Mouse (Mus musculus): ENCODE data around the gene Cpne7. TPM values are rescaled to one million over a fixed set of nuclear protein-coding genes. Genes with fewer than 3 reads are reported as not detected.
A peak's percentile ranks its signal among the peaks of the same experiment; 100 is the strongest.

Cpne7 gene
- total and polyA plus RNA-seq, 2 experiments, result 0.09 to 0.28 TPM

GRCm38 (mm10) chr8:123103285-123103684, 13.9 kb upstream of the Cpne7 start:
- Histone ChIP-seq H3K4me1 (ENCODE audit: control insufficient read depth, insufficient read depth, low read length) (peaks cover 9% of the 10 kb centered on the region), H3K27ac (replicated peaks; ENCODE audit: insufficient read depth, low read depth, low read length) (0 out of 2 replicates have a peak overlapping the region, but pooled peaks have one; percentile 20), H3K79me2 (ENCODE audit: control insufficient read depth, insufficient read depth, low read length) (peaks cover 4% of the 10 kb centered on the region; the same call in 1 of the 2 replicates), H3K27me3 (ENCODE audit: control insufficient read depth, insufficient read depth, low read length) (no peaks in the 10 kb centered on the region), H3K4me3 (ENCODE audit: insufficient read depth, low read depth, low read length) (peak overlapping the region; percentile 68), H3K9ac (ENCODE audit: low read depth, low read length) (peak overlapping the region; percentile 91), H3K36me3 (ENCODE audit: control insufficient read depth, insufficient read depth, low read length) (peaks cover 21% of the 10 kb centered on the region; the same call in 1 of the 2 replicates)
- no peak for TF ChIP-seq POLR2A (IDR thresholded peaks at IDR 0.05; ENCODE audit: extremely low read depth, insufficient read depth, low read length)
- no peak for TF ChIP-seq CTCF (IDR thresholded peaks at IDR 0.05; ENCODE audit: low read depth, low read length)
- WGBS, result 11% methylated on average over 15 of the region's 15 CpGs
- DNase-seq (ENCODE audit: extremely low read depth, low read depth, low spot score), result no peak

- Histone ChIP-seq H3K4me3 (ENCODE audit: insufficient read depth, low read depth, low read length) (no peak overlapping the region), H3K4me1 (ENCODE audit: control insufficient read depth, insufficient read depth, low read length) (peaks cover 9% of the 10 kb centered on the region), H3K27me3 (ENCODE audit: control insufficient read depth, insufficient read depth, low read length) (no peaks in the 10 kb centered on the region), H3K36me3 (ENCODE audit: control insufficient read depth, insufficient read depth, low read length) (peaks cover 21% of the 10 kb centered on the region; the same call in 1 of the 2 replicates), H3K27ac (replicated peaks; ENCODE audit: insufficient read depth, low read depth, low read length) (no peak overlapping the region), H3K9ac (ENCODE audit: low read depth, low read length) (no peak overlapping the region), H3K79me2 (ENCODE audit: control insufficient read depth, insufficient read depth, low read length) (peaks cover 4% of the 10 kb centered on the region; the same call in 1 of the 2 replicates)
- DNase-seq (ENCODE audit: extremely low read depth, low read depth, low spot score), result no peak
- no peak for TF ChIP-seq CTCF (IDR thresholded peaks at IDR 0.05; ENCODE audit: low read depth, low read length)
- TF ChIP-seq POLR2A (IDR thresholded peaks at IDR 0.05; ENCODE audit: extremely low read depth, insufficient read depth, low read length), result no peak
- 83% methylated on average over 6 of the region's 6 CpGs for WGBS
Observed at GRCm38 (mm10) chr8:123104046-123104767, 13.0 kb upstream of the Cpne7 start.

- H3K36me3 ChIP-seq (ENCODE audit: control insufficient read depth, insufficient read depth, low read length), result peaks cover 21% of the 10 kb centered on the region; the same call in 1 of the 2 replicates
- peaks cover 4% of the 10 kb centered on the region; the same call in 1 of the 2 replicates for H3K79me2 ChIP-seq (ENCODE audit: control insufficient read depth, insufficient read depth, low read length)
- H3K27me3 ChIP-seq (ENCODE audit: control insufficient read depth, insufficient read depth, low read length), result no peaks in the 10 kb centered on the region
- H3K9ac ChIP-seq (ENCODE audit: low read depth, low read length), result no peak overlapping the region
- no peak overlapping the region for H3K27ac ChIP-seq (replicated peaks; ENCODE audit: insufficient read depth, low read depth, low read length)
- DNase-seq (ENCODE audit: extremely low read depth, low read depth, low spot score), result peak; percentile 45
- peak; percentile 12; the same call in 1 of the 2 replicates for TF ChIP-seq CTCF (IDR thresholded peaks at IDR 0.05; ENCODE audit: low read depth, low read length)
- TF ChIP-seq POLR2A (IDR thresholded peaks at IDR 0.05; ENCODE audit: extremely low read depth, insufficient read depth, low read length), result no peak
- no peak overlapping the region for H3K4me3 ChIP-seq (ENCODE audit: insufficient read depth, low read depth, low read length)
- WGBS, result 79% methylated on average over 5 of the region's 5 CpGs
- H3K4me1 ChIP-seq (ENCODE audit: control insufficient read depth, insufficient read depth, low read length), result peaks cover 9% of the 10 kb centered on the region
Observed at GRCm38 (mm10) chr8:123105553-123106326, 11.4 kb upstream of the Cpne7 start.

- H3K27ac ChIP-seq (replicated peaks; ENCODE audit: insufficient read depth, low read depth, low read length), result no peak overlapping the region
- TF ChIP-seq POLR2A (IDR thresholded peaks at IDR 0.05; ENCODE audit: extremely low read depth, insufficient read depth, low read length) (no peak), CTCF (IDR thresholded peaks at IDR 0.05; ENCODE audit: low read depth, low read length) (no peak)
- WGBS, result 52% methylated on average over 2 of the region's 2 CpGs
- no peak overlapping the region for H3K9ac ChIP-seq (ENCODE audit: low read depth, low read length)
- DNase-seq (ENCODE audit: extremely low read depth, low read depth, low spot score), result no peak
- H3K79me2 ChIP-seq (ENCODE audit: control insufficient read depth, insufficient read depth, low read length), result peaks cover 4% of the 10 kb centered on the region; the same call in 1 of the 2 replicates
- no peaks in the 10 kb centered on the region for H3K27me3 ChIP-seq (ENCODE audit: control insufficient read depth, insufficient read depth, low read length)
- peaks cover 9% of the 10 kb centered on the region for H3K4me1 ChIP-seq (ENCODE audit: control insufficient read depth, insufficient read depth, low read length)
- peaks cover 21% of the 10 kb centered on the region; the same call in 1 of the 2 replicates for H3K36me3 ChIP-seq (ENCODE audit: control insufficient read depth, insufficient read depth, low read length)
- no peak overlapping the region for H3K4me3 ChIP-seq (ENCODE audit: insufficient read depth, low read depth, low read length)
Observed at GRCm38 (mm10) chr8:123106531-123106930, 10.6 kb upstream of the Cpne7 start.

GRCm38 (mm10) chr8:123108010-123108409, 9.2 kb upstream of the Cpne7 start:
- H3K36me3 ChIP-seq (ENCODE audit: control insufficient read depth, insufficient read depth, low read length), result peaks cover 21% of the 10 kb centered on the region; the same call in 1 of the 2 replicates
- no peak for DNase-seq (ENCODE audit: extremely low read depth, low read depth, low spot score)
- H3K27me3 ChIP-seq (ENCODE audit: control insufficient read depth, insufficient read depth, low read length), result no peaks in the 10 kb centered on the region
- H3K79me2 ChIP-seq (ENCODE audit: control insufficient read depth, insufficient read depth, low read length), result no peaks in the 10 kb centered on the region
- H3K9ac ChIP-seq (ENCODE audit: low read depth, low read length), result no peak overlapping the region
- peaks cover 8% of the 10 kb centered on the region for H3K4me1 ChIP-seq (ENCODE audit: control insufficient read depth, insufficient read depth, low read length)
- H3K27ac ChIP-seq (replicated peaks; ENCODE audit: insufficient read depth, low read depth, low read length), result no peak overlapping the region
- 79% methylated on average over 1 of the region's 1 CpGs for WGBS
- H3K4me3 ChIP-seq (ENCODE audit: insufficient read depth, low read depth, low read length), result no peak overlapping the region
- 0 out of 2 replicates have a peak, but pooled peaks have one; percentile 7 for TF ChIP-seq CTCF (IDR thresholded peaks at IDR 0.05; ENCODE audit: low read depth, low read length)
- no peak for TF ChIP-seq POLR2A (IDR thresholded peaks at IDR 0.05; ENCODE audit: extremely low read depth, insufficient read depth, low read length)

Data from liver, adult 2 months (tissue).